Mouse (Mus musculus): Measurements from ENCODE around the gene Gm9913.

Gm9913 gene

GRCm38 (mm10) chr2:125505006-125505745, at the start of gene Gm9913:
TSS of gene Gm9913 (plus strand) at chr2:125505089.
- peak; percentile 23 for DNase-seq (ENCODE audit: low read depth, low spot score)

- DNase-seq (ENCODE audit: low read depth, low spot score), result no peak
Measured at GRCm38 (mm10) chr2:125456059-125456789, 48.7 kb upstream of the Gm9913 start.

- DNase-seq (ENCODE audit: low read depth, low spot score), result no peak
Measured at GRCm38 (mm10) chr2:125459087-125459486, 45.8 kb upstream of the Gm9913 start.

GRCm38 (mm10) chr2:125464036-125464435, 40.9 kb upstream of the Gm9913 start:
- no peak for DNase-seq (ENCODE audit: low read depth, low spot score)

- DNase-seq (ENCODE audit: low read depth, low spot score), result no peak
Measured at GRCm38 (mm10) chr2:125470553-125471295, 34.2 kb upstream of the Gm9913 start.

- DNase-seq (ENCODE audit: low read depth, low spot score), result no peak
Measured at GRCm38 (mm10) chr2:125471721-125472120, 33.2 kb upstream of the Gm9913 start.

- DNase-seq (ENCODE audit: low read depth, low spot score), result no peak
Measured at GRCm38 (mm10) chr2:125473228-125473627, 31.7 kb upstream of the Gm9913 start.

- DNase-seq (ENCODE audit: low read depth, low spot score), result no peak
Measured at GRCm38 (mm10) chr2:125474690-125475089, 30.2 kb upstream of the Gm9913 start.

GRCm38 (mm10) chr2:125476231-125476630, 28.7 kb upstream of the Gm9913 start:
- DNase-seq (ENCODE audit: low read depth, low spot score), result no peak

GRCm38 (mm10) chr2:125477367-125477766, 27.5 kb upstream of the Gm9913 start:
- no peak for DNase-seq (ENCODE audit: low read depth, low spot score)

- no peak for DNase-seq (ENCODE audit: low read depth, low spot score)
Measured at GRCm38 (mm10) chr2:125478705-125479104, 26.2 kb upstream of the Gm9913 start.

- no peak for DNase-seq (ENCODE audit: low read depth, low spot score)
Measured at GRCm38 (mm10) chr2:125480057-125480456, 24.8 kb upstream of the Gm9913 start.

- no peak for DNase-seq (ENCODE audit: low read depth, low spot score)
Measured at GRCm38 (mm10) chr2:125481116-125481515, 23.8 kb upstream of the Gm9913 start.

GRCm38 (mm10) chr2:125481531-125482317, 23.2 kb upstream of the Gm9913 start:
- DNase-seq (ENCODE audit: low read depth, low spot score), result no peak

GRCm38 (mm10) chr2:125484164-125484563, 20.7 kb upstream of the Gm9913 start:
- DNase-seq (ENCODE audit: low read depth, low spot score), result no peak

GRCm38 (mm10) chr2:125484910-125485309, 20.0 kb upstream of the Gm9913 start:
- DNase-seq (ENCODE audit: low read depth, low spot score), result no peak

GRCm38 (mm10) chr2:125489979-125490378, 14.9 kb upstream of the Gm9913 start:
- no peak for DNase-seq (ENCODE audit: low read depth, low spot score)

- DNase-seq (ENCODE audit: low read depth, low spot score), result no peak
Measured at GRCm38 (mm10) chr2:125492050-125492900, 12.6 kb upstream of the Gm9913 start.

GRCm38 (mm10) chr2:125494291-125494690, 10.6 kb upstream of the Gm9913 start:
- no peak for DNase-seq (ENCODE audit: low read depth, low spot score)
